Mouse (Mus musculus) ES-E14 (cell line): Measurements from ENCODE around the gene Trim8. TPM values are rescaled to one million over a fixed set of nuclear protein-coding genes. Genes with fewer than 3 reads are reported as not detected.
A peak's percentile ranks its signal among the peaks of the same experiment; 100 is the strongest.

ENCODE experiments used
- DNase-seq: peaks from one replicate; pipeline ENCODE4 v3.0.0-alpha.2; 2013; ENCODE audit warnings: low read depth, low spot score
- H3K27ac ChIP-seq: 2 replicates; pipeline ENCODE4 v1.5.1; 2012; ENCODE audit warnings: low read depth, mild to moderate bottlenecking, low read length, moderate library complexity, mixed read lengths; ENCODE audit not compliant: poor library complexity, insufficient read depth, severe bottlenecking
- H3K36me3 ChIP-seq: 2 replicates; pipeline ENCODE4 v1.6.1; 2012; ENCODE audit warnings: mild to moderate bottlenecking, low read length, moderate library complexity, mixed read lengths; ENCODE audit not compliant: control insufficient read depth, poor library complexity, insufficient read depth, severe bottlenecking
- H3K4me1 ChIP-seq, 2 experiments: fragments of 150-350 bp in 1 of 2; sonication (generic) in 1 of 2; 2 replicates each; pipeline ENCODE4 v1.6.1; 2012; ENCODE audit warnings: low read length in 2 of 2, mild to moderate bottlenecking in 1 of 2, mixed read lengths in 1 of 2; ENCODE audit not compliant: control insufficient read depth in 2 of 2, insufficient read depth in 2 of 2, poor library complexity in 1 of 2
- H3K4me3 ChIP-seq, 2 experiments: fragments of 150-350 bp in 1 of 2; sonication (generic) in 1 of 2; 2 replicates each; pipeline ENCODE4 v1.5.1; 2012; ENCODE audit warnings: low read length in 2 of 2, low read depth in 1 of 2, mild to moderate bottlenecking in 1 of 2, mixed read lengths in 1 of 2; ENCODE audit not compliant: insufficient read depth in 1 of 2, poor library complexity in 1 of 2, severe bottlenecking in 1 of 2
- H3K9ac ChIP-seq: 2 replicates; pipeline ENCODE4 v1.6.1; 2012; ENCODE audit warnings: low read depth, mild to moderate bottlenecking, low read length, mixed read lengths; ENCODE audit not compliant: poor library complexity, insufficient read depth, severe bottlenecking
- H3K9me3 ChIP-seq: fragments of 150-350 bp; sonication (generic); 2 replicates; pipeline ENCODE4 v1.6.1; 2012; ENCODE audit warnings: low read depth, mild to moderate bottlenecking, low read length; ENCODE audit not compliant: control insufficient read depth, insufficient read depth
- CHD2 ChIP-seq: IDR thresholded peaks from 2 replicates; pipeline ENCODE4 v1.6.1; 2014; ENCODE audit warnings: mild to moderate bottlenecking, low read depth, low read length, inconsistent platforms
- HCFC1 ChIP-seq: IDR thresholded peaks from 2 replicates; pipeline ENCODE4 v1.6.1; 2012; ENCODE audit warnings: low read length, inconsistent platforms, borderline replicate concordance; ENCODE audit not compliant: insufficient read depth
- MAFK ChIP-seq: IDR thresholded peaks from 2 replicates; pipeline ENCODE4 v1.6.1; 2014; ENCODE audit warnings: mild to moderate bottlenecking, low read depth, low read length, inconsistent platforms; ENCODE audit not compliant: insufficient read depth
- ZC3H11A ChIP-seq: IDR thresholded peaks from 2 replicates; pipeline ENCODE4 v1.6.1; 2012; ENCODE audit warnings: low read depth, mild to moderate bottlenecking, inconsistent platforms, low read length, borderline replicate concordance
- ZNF384 ChIP-seq: IDR thresholded peaks from 2 replicates; pipeline ENCODE4 v1.6.1; 2012; ENCODE audit warnings: low read depth, low read length, inconsistent platforms
- in situ Hi-C, 2 experiments: fragments of 600-800 bp; cut with MboI; formaldehyde crosslinking; loops; one replicate each; pipeline ENCODE4 v1.15.1; 2025; ENCODE audit warnings: low sequenced_read_pairs in 2 of 2, inconsistent platforms in 1 of 2; ENCODE audit not compliant: unreplicated experiment in 2 of 2
- total RNA-seq: library from RNA; depleted of rRNA; stranded (reverse); fragments of 300-350 nt; gene quantifications from 2 replicates; pipeline ENCODE4 v1.2.3, GENCODE M21; 2012

The Trim8 gene
- total RNA-seq, 1 experiment = 26.1 TPM

GRCm38 (mm10) chr19:46553541-46553955, 52.0 kb downstream of the Trim8 start:
- Histone ChIP-seq H3K4me1 (peaks cover 0 to 6% of the 10 kb centered on the region in 2 experiments; a peak in 1 of 4 replicates), H3K9ac (no peak overlapping the region), H3K9me3 (no peaks in the 10 kb centered on the region), H3K27ac (no peak overlapping the region), H3K4me3 (no peak overlapping the region; a peak in 1 of 4 replicates), H3K36me3 (no peaks in the 10 kb centered on the region)
- TF ChIP-seq ZNF384 = no peak
- TF ChIP-seq CHD2 = no peak
- in situ Hi-C loops = no loop called here
- no peak for DNase-seq

- peaks cover 0 to 16% of the 10 kb centered on the region in 2 experiments; a peak in 1 of 4 replicates for H3K4me1 ChIP-seq
- TF ChIP-seq CHD2 (no peak), ZC3H11A (no peak), HCFC1 (no peak), ZNF384 (no peak), MAFK (no peak)
- no peak for DNase-seq
- in situ Hi-C loops = no loop called here
- H3K27ac ChIP-seq = no peak overlapping the region
- no peaks in the 10 kb centered on the region for H3K36me3 ChIP-seq
- no peak overlapping the region for H3K9ac ChIP-seq
- H3K4me3 ChIP-seq = no peak overlapping the region
- no peaks in the 10 kb centered on the region for H3K9me3 ChIP-seq
Observed at GRCm38 (mm10) chr19:46558009-46558408, 56.5 kb downstream of the Trim8 start.

GRCm38 (mm10) chr19:46558631-46559030, 57.1 kb downstream of the Trim8 start:
- Histone ChIP-seq H3K36me3 (no peaks in the 10 kb centered on the region), H3K27ac (no peak overlapping the region), H3K4me3 (peak overlapping the region in 1 of 2 experiments; percentile 11; a peak in 1 of 4 replicates), H3K9ac (no peak overlapping the region), H3K4me1 (peaks cover 2 to 16% of the 10 kb centered on the region in 2 experiments; a peak in 3 of 4 replicates), H3K9me3 (no peaks in the 10 kb centered on the region)
- no peak for DNase-seq
- TF ChIP-seq MAFK (0 out of 2 replicates have a peak, but pooled peaks have one; percentile 15), ZC3H11A (no peak)
- in situ Hi-C loops = no loop called here

GRCm38 (mm10) chr19:46562132-46562531, 60.6 kb downstream of the Trim8 start:
- TF ChIP-seq ZC3H11A (no peak), HCFC1 (no peak), ZNF384 (no peak), MAFK (no peak), CHD2 (no peak)
- Histone ChIP-seq H3K4me1 (peaks cover 7 to 19% of the 10 kb centered on the region in 2 experiments; a peak in 3 of 4 replicates), H3K9ac (peak overlapping the region; percentile 62; the same call in 1 of the 2 replicates), H3K9me3 (no peaks in the 10 kb centered on the region), H3K36me3 (no peaks in the 10 kb centered on the region; the same call in 1 of the 2 replicates), H3K27ac (no peak overlapping the region), H3K4me3 (no peak overlapping the region)
- in situ Hi-C loops = no loop called here
- DNase-seq = peak; percentile 39
